Mouse (Mus musculus): ENCODE measurements around the gene Ugcg.

The Ugcg gene

DNA sequence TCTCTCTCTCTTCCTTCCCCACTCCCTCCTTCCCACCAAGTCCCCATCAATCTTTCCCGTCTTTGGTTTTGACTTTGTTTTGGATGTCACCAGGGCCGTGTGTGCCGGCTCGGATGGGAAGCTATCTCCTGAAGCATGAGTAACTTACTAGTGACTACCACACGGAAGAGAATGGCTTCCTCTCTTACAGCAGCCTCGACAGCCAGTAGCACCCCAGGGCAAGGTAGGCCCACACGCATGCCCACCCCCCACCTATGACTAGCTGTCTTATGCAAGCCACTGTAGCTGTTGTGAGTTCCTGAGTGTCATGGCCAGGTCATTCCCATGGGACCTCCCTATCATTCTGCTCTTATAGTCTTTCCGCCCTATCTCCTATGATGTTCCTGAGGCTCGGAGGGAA is 38.0 kb downstream of the Ugcg start:
- no peak for DNase-seq (ENCODE audit: low read depth)

DNA sequence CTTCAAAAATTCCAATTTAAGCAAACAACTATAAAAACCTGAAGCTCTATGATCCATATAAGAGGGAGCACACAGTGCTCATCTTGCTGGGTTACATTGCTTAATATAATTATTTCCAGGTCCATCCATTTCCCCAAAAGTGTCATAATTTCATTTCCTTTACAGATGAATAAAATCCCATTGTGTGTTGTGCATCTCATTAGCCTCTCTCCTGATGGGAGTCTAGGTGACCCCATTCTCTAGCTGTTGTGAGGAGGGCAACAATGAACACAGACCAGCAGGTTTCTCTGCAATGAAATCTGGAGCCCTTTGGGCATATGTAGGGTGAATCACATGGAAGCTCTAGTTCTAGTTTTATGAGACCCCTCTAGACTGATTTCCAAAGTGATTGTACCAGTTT is 39.9 kb downstream of the Ugcg start:
- DNase-seq (ENCODE audit: low read depth), result no peak

DNA sequence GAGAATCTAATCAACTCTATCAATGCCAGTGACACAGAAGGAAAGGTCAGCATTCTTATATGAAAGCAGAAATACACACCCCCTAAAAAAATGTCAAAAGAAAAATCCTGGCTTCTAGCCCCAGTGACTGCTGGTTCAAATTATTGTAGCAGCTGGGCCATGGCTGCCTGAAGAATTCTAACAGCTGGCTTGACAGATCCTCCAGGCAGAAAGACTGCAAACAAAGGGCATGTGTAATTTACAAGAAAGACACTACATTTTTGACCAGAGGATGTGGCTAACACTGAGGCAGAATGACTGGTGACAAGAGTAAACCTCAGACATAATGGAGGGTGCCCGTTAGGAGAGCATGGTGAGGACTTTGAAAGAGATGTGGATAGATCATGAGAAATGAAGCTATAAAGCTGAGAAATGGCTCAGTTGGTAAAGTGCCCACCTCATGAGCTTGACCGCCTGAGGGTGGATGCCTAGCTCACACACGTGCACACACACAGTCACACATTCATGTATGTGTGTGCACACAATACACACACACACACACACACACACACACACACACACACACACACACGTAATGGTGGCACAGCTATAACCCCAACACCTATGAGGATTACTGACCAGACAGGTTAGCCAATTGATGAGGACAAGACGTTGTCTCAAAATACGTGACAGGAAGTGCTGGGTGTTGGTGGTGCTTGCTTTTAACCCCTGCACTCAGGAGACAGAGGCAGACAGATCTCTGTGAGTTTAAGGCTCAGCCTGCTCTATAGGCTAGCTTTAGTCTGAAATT is 42.4 kb downstream of the Ugcg start:
- DNase-seq (ENCODE audit: low read depth), result no peak

DNA sequence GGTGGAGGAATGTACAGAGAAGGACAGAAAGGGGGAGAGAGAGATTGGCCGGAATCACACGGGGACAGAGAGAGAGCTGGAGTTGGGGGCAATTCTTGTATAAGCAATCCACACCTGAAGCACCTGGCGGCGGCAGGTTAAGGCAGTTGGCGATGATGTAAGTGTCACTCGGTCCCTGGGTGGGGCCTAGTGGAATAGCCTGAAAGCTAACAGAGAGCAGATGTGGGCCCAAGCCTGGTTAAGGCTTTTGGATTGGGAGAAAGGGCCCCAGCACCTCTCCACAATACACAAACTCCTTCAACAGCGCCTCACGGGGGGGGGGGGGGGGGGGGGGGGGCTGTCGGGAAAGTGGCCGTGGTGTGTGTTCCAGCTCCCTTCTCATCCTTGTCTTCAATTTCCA is 45.0 kb downstream of the Ugcg start:
- DNase-seq (ENCODE audit: low read depth), result no peak

DNA sequence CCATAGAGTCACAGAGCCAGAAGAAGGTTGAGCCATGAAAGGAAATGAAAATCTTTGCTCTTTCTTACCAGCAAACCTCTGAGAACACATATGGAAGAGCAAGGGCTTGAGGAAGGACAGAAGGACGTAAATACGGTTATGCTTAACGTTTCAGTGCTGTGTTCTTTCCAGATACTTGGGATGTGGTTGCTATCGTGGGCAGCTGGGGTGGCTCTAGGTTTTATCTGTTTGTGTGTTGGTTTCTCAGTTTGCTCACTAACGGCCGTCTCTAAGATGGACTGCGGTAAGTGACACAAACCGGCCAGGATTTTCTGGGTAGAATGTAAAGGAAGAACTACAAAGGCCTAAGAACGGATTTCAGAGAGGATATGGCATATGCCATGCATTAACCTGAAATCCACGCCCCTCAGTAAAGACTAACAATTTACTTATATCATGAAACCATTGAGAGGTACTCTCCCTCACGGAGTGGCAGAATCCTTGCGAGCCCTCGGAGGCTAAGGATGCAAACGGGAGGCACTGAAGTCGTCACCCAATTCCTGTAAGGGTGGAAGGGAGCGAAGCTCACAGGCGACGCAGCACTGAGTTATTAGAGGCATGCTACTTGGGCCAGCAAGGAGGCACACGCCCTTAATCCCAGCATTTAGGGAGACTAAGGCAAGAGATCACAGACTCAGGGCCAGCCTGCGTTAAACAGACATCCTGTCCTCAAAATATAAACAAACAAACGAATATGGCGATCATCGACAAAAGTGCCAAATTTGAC is 45.6 kb downstream of the Ugcg start:
- no peak for DNase-seq (ENCODE audit: low read depth)

DNA sequence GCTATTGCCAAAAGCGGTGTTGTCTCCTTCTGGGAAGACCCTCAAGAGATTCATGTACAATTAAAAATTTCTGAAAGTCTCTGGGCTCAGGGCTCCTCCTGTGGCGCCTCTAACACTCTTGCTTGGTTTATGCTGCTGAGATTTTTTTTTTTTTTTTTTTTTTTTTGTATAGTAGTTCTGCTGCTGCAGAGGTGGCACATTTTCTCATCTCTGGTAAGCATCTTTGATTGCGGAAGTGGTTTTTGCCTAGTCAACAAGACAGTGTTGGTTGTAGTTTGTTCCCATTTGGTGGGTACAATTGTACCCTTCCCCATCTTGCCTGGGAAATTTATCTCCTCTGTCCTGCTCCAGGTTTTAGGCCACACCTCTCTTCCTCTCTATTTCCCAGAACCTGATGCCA is 47.3 kb downstream of the Ugcg start:
- no peak for DNase-seq (ENCODE audit: low read depth)

DNA sequence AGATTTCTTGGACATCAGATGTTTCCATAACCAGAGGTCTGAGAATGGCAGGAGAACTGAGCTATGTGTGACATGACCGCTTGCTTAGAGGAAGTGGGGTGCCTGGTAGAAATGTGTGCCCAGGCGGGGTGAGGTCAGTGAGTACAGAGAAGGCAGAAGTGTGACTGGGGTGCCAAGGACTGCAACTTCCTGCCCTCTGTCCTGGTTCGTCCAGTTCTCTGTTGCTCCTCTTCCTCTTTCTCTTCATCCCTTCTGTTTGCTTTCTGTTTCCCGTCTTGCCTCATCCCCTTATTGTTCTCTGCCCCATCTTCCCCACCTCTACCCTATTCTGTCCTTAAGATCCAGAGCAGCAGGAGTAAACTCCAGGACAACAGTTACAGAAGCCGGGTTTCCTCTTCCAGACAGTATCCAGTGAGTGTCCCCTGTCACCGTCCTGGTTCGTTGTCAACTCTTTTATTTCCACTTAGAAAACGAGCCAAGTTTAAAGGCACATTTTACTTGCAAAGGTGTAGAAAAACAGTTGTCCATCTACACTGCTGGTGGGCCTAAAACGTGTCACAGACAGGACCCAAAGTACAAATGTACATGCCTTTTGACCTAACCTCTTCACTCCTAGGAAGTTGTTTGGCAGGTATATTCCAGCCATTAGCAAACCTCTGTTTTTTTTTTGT is 49.7 kb downstream of the Ugcg start:
- DNase-seq (ENCODE audit: low read depth), result no peak

DNA sequence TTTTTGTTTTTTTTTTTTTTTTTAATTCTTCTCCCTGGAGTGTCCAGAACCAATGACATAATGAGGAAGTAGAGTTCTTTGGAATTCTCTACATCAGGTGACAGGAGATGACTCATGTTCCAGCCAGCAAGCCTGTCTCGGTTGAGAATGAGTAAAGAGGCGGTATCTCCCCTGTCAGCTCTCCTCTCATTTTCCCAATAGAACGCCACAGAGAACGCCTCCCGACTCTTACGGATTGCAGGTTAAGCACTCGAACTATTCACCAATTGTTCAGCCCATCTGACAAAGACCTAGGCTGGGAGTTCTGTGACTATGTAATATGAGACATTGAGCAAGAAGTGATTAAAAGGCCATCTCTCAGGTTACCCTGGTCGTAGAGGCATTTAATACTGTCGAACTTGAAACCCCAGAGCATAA is 50.3 kb downstream of the Ugcg start:
- DNase-seq (ENCODE audit: low read depth), result no peak

DNA sequence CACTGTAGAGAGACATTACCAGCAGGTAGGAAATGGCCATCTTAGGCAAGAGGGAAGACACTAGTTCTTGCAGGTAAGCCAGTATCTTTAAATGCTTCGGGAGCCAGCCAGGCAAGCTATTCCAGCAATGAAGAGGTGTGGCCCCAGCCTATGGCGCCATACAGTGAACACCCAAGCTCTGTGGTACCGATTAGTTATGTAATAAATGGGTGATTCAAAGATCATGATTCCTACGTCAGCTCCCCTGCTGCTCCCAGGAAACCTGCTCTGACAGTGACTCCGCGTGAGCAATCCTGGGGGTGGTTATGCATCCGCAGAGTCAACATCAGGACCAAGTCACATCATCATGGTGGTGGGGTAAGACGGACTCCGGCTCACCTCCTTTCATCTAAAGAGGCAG is 51.1 kb downstream of the Ugcg start:
- no peak for DNase-seq (ENCODE audit: low read depth)

DNA sequence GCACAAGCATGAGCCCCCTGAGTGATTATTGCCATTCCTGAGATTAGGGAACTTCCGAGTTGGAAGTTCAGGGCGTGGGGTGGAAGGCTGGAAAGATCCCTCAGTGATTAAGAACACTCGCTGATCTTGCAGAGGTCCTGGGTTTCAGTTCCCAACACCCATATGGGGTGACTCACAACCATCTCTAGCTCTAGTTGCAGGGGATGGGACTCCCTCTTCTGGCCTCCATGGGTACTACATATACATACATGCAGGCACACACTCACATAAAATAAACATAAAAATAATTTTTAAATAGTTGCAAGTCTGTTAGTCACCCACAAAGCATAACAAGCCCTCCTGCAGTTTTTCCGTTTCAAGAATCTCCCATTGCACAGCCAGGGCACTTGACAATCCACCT is 52.0 kb downstream of the Ugcg start:
- no peak for DNase-seq (ENCODE audit: low read depth)

DNA sequence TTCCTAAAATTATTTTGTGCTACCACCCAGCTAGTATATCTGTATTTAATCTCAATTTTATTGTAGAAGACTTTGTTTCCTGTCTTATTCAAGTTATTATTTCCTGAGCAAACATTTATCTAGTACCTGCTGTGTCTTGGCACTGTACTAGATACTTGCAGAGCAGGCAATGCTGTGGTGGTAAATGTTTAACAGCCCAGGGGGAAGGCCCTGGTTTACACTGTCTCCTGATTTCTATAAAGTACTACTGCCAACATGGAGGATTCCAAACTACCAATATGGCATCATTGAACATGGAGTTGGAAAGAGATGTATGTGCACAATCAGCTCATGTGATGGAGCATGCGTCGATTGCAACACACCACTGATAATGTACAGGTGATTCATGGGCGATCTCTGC is 53.2 kb downstream of the Ugcg start:
- no peak for DNase-seq (ENCODE audit: low read depth)

DNA sequence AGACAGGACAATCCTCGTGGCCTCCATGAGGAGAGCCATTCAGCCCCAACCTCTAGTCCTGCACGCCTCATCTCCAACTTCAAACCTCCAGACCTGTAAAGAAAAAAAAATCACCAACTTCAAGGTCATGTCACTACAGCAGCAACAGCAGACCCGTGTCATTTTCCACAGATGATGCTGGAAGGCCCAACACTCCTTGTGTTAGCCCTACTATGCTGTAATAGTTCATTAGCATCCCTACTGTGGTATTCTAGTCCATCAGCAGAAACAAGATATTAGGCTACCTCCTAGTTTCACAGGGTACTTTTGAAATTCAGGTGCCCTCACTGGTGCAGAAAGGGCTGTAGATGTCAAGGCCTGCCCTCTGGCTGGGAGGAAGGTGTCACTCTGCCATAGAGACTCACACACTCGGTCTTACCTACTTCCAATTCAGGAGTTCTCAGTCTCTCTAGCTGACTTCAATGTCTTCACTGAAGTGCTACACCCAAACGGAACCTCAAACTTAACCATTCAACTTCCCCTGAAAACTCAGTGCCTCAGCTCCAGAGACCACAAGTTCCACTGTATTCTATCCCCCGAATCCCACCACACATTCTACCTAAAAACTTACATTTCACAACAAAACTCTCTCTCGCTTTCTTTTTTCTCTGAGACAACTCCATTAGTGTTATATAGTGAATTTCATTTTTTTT is 54.9 kb downstream of the Ugcg start:
- no peak for DNase-seq (ENCODE audit: low read depth)

DNA sequence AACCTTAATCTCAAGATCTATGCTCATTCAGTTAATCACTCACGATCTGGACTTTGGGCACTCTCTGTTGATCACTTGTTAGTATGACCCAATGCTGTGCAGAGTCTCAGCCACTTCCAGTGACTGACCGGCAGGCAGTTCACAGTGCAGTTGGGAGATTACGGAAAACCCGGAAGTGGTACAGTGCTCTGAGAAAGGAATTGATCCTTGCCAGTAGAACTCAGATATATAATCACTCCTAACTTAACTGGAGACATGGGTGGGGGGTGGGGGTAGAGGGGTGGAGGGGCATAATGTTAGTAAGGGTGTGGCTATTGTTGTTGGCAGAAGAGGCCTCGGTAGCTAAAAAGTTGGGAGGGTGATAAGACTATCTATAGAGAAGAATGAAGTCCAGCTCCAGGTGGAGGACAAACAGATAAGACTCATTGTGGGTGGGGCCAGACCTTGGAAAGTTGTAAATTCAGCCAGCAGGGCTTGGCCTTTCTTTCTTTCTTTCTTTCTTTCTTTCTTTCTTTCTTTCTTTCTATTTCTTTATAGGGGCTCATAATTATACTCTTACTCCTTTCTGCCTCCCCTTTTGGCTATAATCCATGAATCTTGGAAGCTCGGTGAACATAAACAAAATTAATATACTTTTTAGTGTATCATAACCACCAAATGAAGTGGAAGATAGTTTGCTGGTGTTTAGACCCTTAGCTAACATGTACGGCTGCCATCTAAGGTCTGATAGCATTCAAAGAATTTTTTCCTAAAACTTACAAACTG is 55.9 kb downstream of the Ugcg start:
- DNase-seq (ENCODE audit: low read depth), result no peak

DNA sequence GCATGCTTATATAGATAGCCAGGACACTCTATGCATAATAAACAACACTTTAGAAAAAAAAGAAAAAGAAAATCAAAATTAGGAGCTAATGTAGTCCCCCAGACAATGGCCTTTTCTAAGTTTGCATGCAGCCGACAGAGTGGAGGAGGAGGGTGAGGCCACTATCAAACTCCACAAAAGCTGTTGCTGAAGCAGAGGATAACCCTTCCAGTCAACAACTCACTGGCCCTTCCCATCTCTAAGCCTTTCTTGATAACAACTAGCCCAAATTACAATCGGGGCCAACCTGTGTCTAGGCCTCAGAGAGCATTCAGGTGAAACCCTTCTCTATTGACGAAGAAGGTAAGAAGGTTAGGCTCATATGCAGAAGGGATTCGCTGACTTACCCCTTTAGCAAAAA is 56.7 kb downstream of the Ugcg start:
- DNase-seq (ENCODE audit: low read depth), result no peak

DNA sequence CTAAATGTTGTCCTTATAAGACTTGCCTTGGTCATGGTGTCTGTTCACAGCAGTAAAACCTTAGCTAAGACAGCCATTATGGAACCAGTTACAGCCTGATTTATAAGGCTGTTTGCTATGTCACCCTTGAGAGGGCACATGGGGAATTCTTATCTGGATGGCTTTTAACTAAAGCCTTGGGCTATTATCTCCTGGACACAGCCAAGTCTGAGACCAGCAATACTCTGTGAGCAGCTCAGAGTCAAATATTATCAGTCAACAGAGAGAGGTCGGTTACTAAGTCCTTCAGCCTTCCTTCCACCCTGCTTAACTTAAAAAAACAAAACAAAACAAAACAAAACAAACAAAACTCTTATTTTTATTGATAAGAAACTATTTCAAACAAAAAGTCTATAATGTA is 58.5 kb downstream of the Ugcg start:
- DNase-seq (ENCODE audit: low read depth), result no peak

DNA sequence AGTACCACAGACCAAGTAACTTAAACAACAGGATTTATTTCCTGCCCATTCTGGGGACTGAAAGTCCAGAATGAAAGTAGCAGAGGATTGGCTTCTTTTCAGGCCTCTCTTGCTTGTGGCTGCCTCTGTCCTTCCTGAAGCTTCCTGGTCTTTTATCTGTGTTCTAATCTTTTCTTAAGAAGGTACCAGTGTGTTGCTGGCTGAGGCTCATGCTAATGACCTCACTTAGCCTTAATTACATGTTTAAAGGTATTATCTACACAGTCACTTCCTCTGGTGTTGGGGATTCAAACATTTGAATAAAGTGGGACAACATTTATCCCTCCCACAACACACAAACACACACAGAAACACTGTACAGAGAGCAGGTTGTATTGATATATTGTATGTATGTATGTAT is 59.0 kb downstream of the Ugcg start:
- no peak for DNase-seq (ENCODE audit: low read depth)

DNA sequence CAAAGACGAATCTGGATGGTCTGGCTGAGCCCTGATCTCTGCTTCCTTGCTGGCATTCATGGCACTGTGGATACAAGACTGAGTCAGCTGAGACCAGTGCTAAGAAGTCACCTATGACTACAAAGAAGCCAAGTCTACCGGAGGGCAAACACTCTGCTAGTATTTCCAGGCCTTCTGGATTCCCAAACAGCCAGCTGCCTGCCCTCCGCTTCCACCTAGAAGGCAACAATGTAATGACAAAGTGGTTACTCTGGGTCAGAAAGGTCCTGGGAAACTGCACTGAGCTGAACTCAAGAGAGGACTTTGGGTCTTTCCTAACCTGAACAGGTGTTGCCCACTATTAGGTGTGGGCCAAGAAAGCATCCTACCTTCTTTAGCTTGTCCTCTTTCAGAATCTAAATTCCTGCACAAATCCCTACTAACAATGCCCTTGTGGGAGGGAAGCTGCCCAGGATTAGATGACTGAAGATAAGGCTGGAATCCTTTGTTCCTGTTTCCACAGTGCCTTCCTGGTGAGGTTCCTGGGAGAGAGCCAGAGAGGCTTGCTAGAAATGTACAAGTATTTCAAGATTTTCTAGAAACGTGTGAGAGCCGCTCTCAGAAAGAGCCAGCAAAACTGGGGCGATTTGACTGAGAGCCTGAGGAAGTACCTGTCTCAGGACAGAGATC is 63.5 kb downstream of the Ugcg start:
- no peak for DNase-seq (ENCODE audit: low read depth)

DNA sequence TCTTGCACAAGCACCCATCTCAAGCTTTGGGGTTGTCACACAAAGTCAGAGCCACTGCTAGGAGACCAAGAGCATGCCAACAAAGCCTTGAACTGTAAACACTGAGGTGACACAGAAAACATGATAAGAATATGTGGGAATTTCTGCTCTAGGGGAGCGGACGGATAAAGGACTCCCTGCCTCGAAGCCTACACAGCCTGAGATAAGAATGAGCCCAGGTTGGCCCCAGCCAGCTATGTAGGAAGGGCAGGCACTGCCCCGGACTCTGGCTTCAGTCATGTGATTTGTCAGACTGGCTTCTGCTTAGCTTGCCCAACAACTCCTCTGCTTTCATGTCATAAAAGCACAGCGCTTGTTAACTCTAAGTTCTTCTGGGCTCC is 64.0 kb downstream of the Ugcg start:
- no peak for DNase-seq (ENCODE audit: low read depth)

DNA sequence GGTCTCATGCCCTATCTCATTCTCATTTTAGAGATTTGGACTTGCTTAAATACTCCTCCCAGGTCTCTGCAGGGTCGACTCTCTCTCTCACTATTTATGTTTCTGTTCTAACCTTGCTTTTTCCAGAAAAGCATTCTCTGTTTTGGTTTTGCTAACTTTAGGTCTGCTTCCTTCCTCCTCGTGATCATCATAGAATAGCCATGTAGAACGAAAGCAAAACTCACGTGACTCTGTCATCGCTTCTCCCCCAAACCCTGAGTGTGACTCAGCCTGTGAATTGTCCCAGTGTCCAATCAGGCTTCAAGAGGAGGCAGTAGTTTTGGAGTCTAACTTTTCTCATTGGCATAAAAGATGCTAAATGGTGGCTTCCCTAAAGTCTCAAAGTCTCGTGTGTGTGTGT is 65.3 kb downstream of the Ugcg start:
- DNase-seq (ENCODE audit: low read depth), result peak; percentile 88

DNA sequence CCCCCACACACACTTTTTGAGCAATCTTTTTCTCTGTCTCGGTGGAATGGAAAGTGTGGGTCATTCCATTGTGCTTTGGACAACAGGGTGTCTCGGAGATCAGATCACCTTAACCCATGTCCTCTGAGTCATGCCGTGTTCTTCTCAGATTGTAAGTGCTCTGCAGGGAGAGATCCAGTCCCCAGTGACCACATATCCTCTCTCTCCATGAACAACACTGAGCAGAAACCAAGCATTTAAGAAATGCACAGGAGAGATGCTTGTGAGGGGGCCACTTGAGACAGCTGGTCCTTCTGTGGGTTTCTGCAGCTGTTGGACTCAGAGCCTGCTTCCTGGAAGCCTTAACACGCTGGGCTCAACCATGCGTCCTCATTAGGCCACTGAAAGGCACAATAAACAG is 66.9 kb downstream of the Ugcg start:
- no peak for DNase-seq (ENCODE audit: low read depth)

DNA sequence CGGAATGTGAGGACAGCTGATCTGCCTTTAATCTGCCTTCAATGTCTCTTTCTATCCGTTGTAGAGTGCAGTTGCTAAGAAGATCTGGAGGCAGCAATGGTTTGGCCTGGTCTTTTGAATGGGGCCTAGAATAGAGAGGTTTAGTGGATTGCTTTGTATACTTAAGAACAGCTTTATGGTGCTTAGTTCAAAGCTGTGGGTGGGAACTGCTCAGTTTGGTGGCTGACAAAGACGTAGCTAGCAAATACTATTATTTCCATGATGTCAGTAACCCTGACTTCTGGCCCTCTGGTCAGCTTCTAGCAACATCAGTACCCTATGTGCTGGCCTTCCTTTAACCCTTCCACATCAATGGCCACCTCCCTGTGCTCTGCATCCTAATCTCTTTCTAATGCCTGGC is 68.8 kb downstream of the Ugcg start:
- no peak for DNase-seq (ENCODE audit: low read depth)

All from induced T-regulatory cell, adult 2 months (primary cell).